Mouse (Mus musculus) stomach, postnatal 0 days (tissue): Measurements from ENCODE around the gene Nr1d1.

Experiments used
- CTCF ChIP-seq: IDR thresholded peaks from 2 replicates; pipeline ENCODE4 v1.5.1; 2016; ENCODE audit warnings: antibody characterized with exemption, low read depth, mild to moderate bottlenecking, moderate library complexity
- EP300 ChIP-seq: optimal IDR thresholded peaks from 2 replicates; pipeline ENCODE3; 2016; ENCODE audit warnings: antibody characterized with exemption

GRCm38 (mm10) chr11:98743655-98744345 is 31.3 kb downstream of the Nr1d1 start:
- TF ChIP-seq EP300 = no peak
- TF ChIP-seq CTCF = no peak
